13 mouse cellular contexts compared by ENCODE assay signal in genomic region chr3:52994666-52995065, GRCm38 (mm10). TPM values are rescaled to one million over a fixed set of nuclear protein-coding genes. Genes with fewer than 3 reads are reported as not detected.
DNase-seq lines count a peak whose midpoint lies in the region; ATAC-seq and TF ChIP-seq lines count a peak whose summit lies in the region.
"Had no signal": no experiment of that assay in that cellular context is flagged by ENCODE, and none has a peak within 500 bp of the region (broad histone marks: within the 10 kb centered on the region; RNA-seq: fewer than 3 reads in every experiment).

No protein-coding gene starts in this region.

- 0 out of 2 replicates have a peak, but pooled peaks have one; percentile 10 for TF ChIP-seq CTCF in E14TG2a.4 (conservative IDR thresholded peaks at IDR 0.05; ENCODE audit: low read length)

- H3K9ac ChIP-seq in hindbrain, embryonic 11.5 days (ENCODE audit: low read depth, low read length) = no peak overlapping the region
- no peak overlapping the region for H3K9ac ChIP-seq in hindbrain, embryonic 12.5 days

- 70% methylated on average over 5 of the region's 5 CpGs for WGBS in hindbrain, embryonic 11.5 days
- 74% methylated on average over 5 of the region's 5 CpGs for WGBS in hindbrain, embryonic 12.5 days
- WGBS in embryonic facial prominence, embryonic 10.5 days = 73% methylated on average over 5 of the region's 5 CpGs

- no peak for ATAC-seq in hindbrain, embryonic 11.5 days (ENCODE audit: low FRiP score)
- ATAC-seq in hindbrain, embryonic 12.5 days (ENCODE audit: low FRiP score) = no peak

- H3K4me1 ChIP-seq in hindbrain, embryonic 11.5 days (replicated peaks; ENCODE audit: control insufficient read depth, insufficient read depth, low read length) = no peaks in the 10 kb centered on the region
- H3K4me1 ChIP-seq in hindbrain, embryonic 12.5 days = no peaks in the 10 kb centered on the region
- H3K4me1 ChIP-seq in E14TG2a.4 (replicated peaks; ENCODE audit: low read depth, low read length) = peaks cover 9% of the 10 kb centered on the region
- no peaks in the 10 kb centered on the region for H3K4me1 ChIP-seq in embryonic facial prominence, embryonic 10.5 days

- H3K9me3 ChIP-seq in hindbrain, embryonic 11.5 days (ENCODE audit: control insufficient read depth, low read length) = no peaks in the 10 kb centered on the region
- H3K9me3 ChIP-seq in hindbrain, embryonic 12.5 days (replicated peaks) = no peaks in the 10 kb centered on the region
- H3K9me3 ChIP-seq in E14TG2a.4 (ENCODE audit: low read length) = peaks cover 16% of the 10 kb centered on the region; the same call in 1 of the 2 replicates
- H3K9me3 ChIP-seq in embryonic facial prominence, embryonic 10.5 days = no peaks in the 10 kb centered on the region

- DNase-seq in hindbrain, embryonic 11.5 days (ENCODE audit: low spot score) = peak; percentile 28
- peak; percentile 14 for DNase-seq in lung, postnatal 14 days
- no peak for DNase-seq in lung, postnatal 36 days
- peak; percentile 10 for DNase-seq in embryonic facial prominence, embryonic 10.5 days (ENCODE audit: low spot score)
- no peak for DNase-seq in cerebellum, postnatal 36 days
- DNase-seq in ovary, postnatal 36 days (ENCODE audit: low spot score) = no peak
- DNase-seq: adrenal gland, postnatal 36 days; gastrocnemius, postnatal 25 days; heart, postnatal 36 days; left cerebral cortex, postnatal 4 days; right cerebral cortex, postnatal 14 days had no signal

- no peak overlapping the region for H3K4me2 ChIP-seq in hindbrain, embryonic 11.5 days (replicated peaks; ENCODE audit: low read depth, low read length)
- no peak overlapping the region for H3K4me2 ChIP-seq in hindbrain, embryonic 12.5 days (replicated peaks)

- H3K36me3 ChIP-seq in hindbrain, embryonic 11.5 days (ENCODE audit: control insufficient read depth, insufficient read depth, low read length) = no peaks in the 10 kb centered on the region
- H3K36me3 ChIP-seq in hindbrain, embryonic 12.5 days = peaks cover 62% of the 10 kb centered on the region
- H3K36me3 ChIP-seq in E14TG2a.4 (ENCODE audit: insufficient read depth, low read length) = peaks cover 33% of the 10 kb centered on the region
- H3K36me3 ChIP-seq in embryonic facial prominence, embryonic 10.5 days (replicated peaks) = peaks cover 78% of the 10 kb centered on the region

- H3K4me3 ChIP-seq in hindbrain, embryonic 11.5 days (ENCODE audit: low read depth, low read length) = no peak overlapping the region
- no peak overlapping the region for H3K4me3 ChIP-seq in hindbrain, embryonic 12.5 days
- H3K4me3 ChIP-seq in E14TG2a.4 (replicated peaks; ENCODE audit: low read length) = no peak overlapping the region
- H3K4me3 ChIP-seq in embryonic facial prominence, embryonic 10.5 days = no peak overlapping the region

- H3K27me3 ChIP-seq in hindbrain, embryonic 11.5 days (ENCODE audit: control insufficient read depth, insufficient read depth, low read length) = no peaks in the 10 kb centered on the region
- no peaks in the 10 kb centered on the region for H3K27me3 ChIP-seq in hindbrain, embryonic 12.5 days
- no peaks in the 10 kb centered on the region for H3K27me3 ChIP-seq in E14TG2a.4 (ENCODE audit: insufficient read depth, low read length)
- H3K27me3 ChIP-seq in embryonic facial prominence, embryonic 10.5 days (replicated peaks; ENCODE audit: low read depth, poor library complexity, severe bottlenecking) = no peaks in the 10 kb centered on the region

- H3K27ac ChIP-seq in hindbrain, embryonic 11.5 days (ENCODE audit: low read depth, low read length) = no peak overlapping the region
- H3K27ac ChIP-seq in hindbrain, embryonic 12.5 days = no peak overlapping the region
- no peak overlapping the region for H3K27ac ChIP-seq in embryonic facial prominence, embryonic 10.5 days (replicated peaks)

RNA-seq across cellular contexts. Expression of gene Cog6, which starts 22.4 kb away (rescaled TPM):
- 52.1 and 56.5 TPM in 2 replicates for polyA plus RNA-seq in hindbrain, embryonic 11.5 days (2014; fragmentation: Nextera tagmentation; extraction: Ambion mirVana)
- polyA plus RNA-seq in hindbrain, embryonic 12.5 days (2016; fragmentation: Nextera tagmentation; extraction: Ambion mirVana) = 57.3 and 59.5 TPM in 2 replicates
- polyA plus RNA-seq in embryonic facial prominence, embryonic 10.5 days (2016; fragmentation: Nextera tagmentation; extraction: Ambion mirVana) = 37.1 and 39.7 TPM in 2 replicates

RNA-seq across cellular contexts. Expression of gene Lhfp, which starts 46.7 kb away (rescaled TPM):
- polyA plus RNA-seq in hindbrain, embryonic 11.5 days (2014; fragmentation: Nextera tagmentation; extraction: Ambion mirVana) = 45.2 and 60.5 TPM in 2 replicates
- polyA plus RNA-seq in hindbrain, embryonic 12.5 days (2016; fragmentation: Nextera tagmentation; extraction: Ambion mirVana) = 62.1 and 64.2 TPM in 2 replicates
- 20.6 and 26.1 TPM in 2 replicates for polyA plus RNA-seq in embryonic facial prominence, embryonic 10.5 days (2016; fragmentation: Nextera tagmentation; extraction: Ambion mirVana)

Comparison
In these comparisons a context has a peak if more than half of its experiments do, and no peak if none do; other contexts are left out.
1. DNase-seq: peak in hindbrain, embryonic 11.5 days (single experiment), lung, postnatal 14 days (single experiment) and embryonic facial prominence, embryonic 10.5 days (single experiment); none in lung, postnatal 36 days (single experiment), cerebellum, postnatal 36 days (0 of 2) and ovary, postnatal 36 days (single experiment).